Comparison of ENCODE assay signal across 9 mouse cellular contexts in genomic region chr5:17888598-17888997, GRCm38 (mm10). TPM values are rescaled to one million over a fixed set of nuclear protein-coding genes. Genes with fewer than 3 reads are reported as not detected.
DNase-seq lines count a peak whose midpoint lies in the region; ATAC-seq and TF ChIP-seq lines count a peak whose summit lies in the region.
"Had no signal": no experiment of that assay in that cellular context is flagged by ENCODE, and none has a peak within 500 bp of the region (broad histone marks: within the 10 kb centered on the region; RNA-seq: fewer than 3 reads in every experiment).

Gene Cd36, minus strand, starts transcription at chr5:17888801.

- ATAC-seq in hindbrain, embryonic 16.5 days: no peak
- ATAC-seq in kidney, embryonic 16.5 days (ENCODE audit: low FRiP score, low TSS enrichment): no peak; the same call in 1 of the 2 replicates
- ATAC-seq in inflammation-experienced regulatory T-cells, adult 6 months: no peak

- no peak within 1 kb of the TSS for H3K4me3 ChIP-seq in hindbrain, embryonic 10.5 days
- no peak within 1 kb of the TSS for H3K4me3 ChIP-seq in hindbrain, embryonic 16.5 days (ENCODE audit: low read length)
- no peak within 1 kb of the TSS for H3K4me3 ChIP-seq in kidney, embryonic 16.5 days (ENCODE audit: low read length)
- H3K4me3 ChIP-seq in myocyte: peak within 1 kb of the TSS; percentile 12
- H3K4me3 ChIP-seq: limb, embryonic 12.5 days had no signal

- H3K27me3 ChIP-seq in hindbrain, embryonic 10.5 days (ENCODE audit: insufficient read depth, poor library complexity, severe bottlenecking): no peaks in the 10 kb centered on the region
- H3K27me3 ChIP-seq in hindbrain, embryonic 16.5 days (replicated peaks; ENCODE audit: control insufficient read depth, insufficient read depth, low read length): no peaks in the 10 kb centered on the region
- H3K27me3 ChIP-seq in kidney, embryonic 16.5 days (ENCODE audit: insufficient read depth, low read length): no peaks in the 10 kb centered on the region
- no peaks in the 10 kb centered on the region for H3K27me3 ChIP-seq in myocyte (ENCODE audit: control insufficient read depth, insufficient read depth, insufficient read length)
- H3K27me3 ChIP-seq: limb, embryonic 12.5 days had no signal

- no peaks in the 10 kb centered on the region for H3K79me2 ChIP-seq in myocyte (ENCODE audit: control insufficient read depth, insufficient read depth)

- H3K36me3 ChIP-seq in hindbrain, embryonic 10.5 days: no peaks in the 10 kb centered on the region
- H3K36me3 ChIP-seq in hindbrain, embryonic 16.5 days (ENCODE audit: control insufficient read depth, insufficient read depth, low read length): no peaks in the 10 kb centered on the region
- no peaks in the 10 kb centered on the region for H3K36me3 ChIP-seq in kidney, embryonic 16.5 days (ENCODE audit: insufficient read depth, low read length)
- no peaks in the 10 kb centered on the region for H3K36me3 ChIP-seq in myocyte (ENCODE audit: control insufficient read depth, insufficient read depth)
- H3K36me3 ChIP-seq: limb, embryonic 12.5 days had no signal

- no peak within 1 kb of the TSS for H3K9ac ChIP-seq in hindbrain, embryonic 16.5 days (ENCODE audit: low read depth, low read length)
- H3K9ac ChIP-seq in kidney, embryonic 16.5 days (replicated peaks; ENCODE audit: low read length): no peak within 1 kb of the TSS; the same call in 1 of the 2 replicates
- H3K9ac ChIP-seq: limb, embryonic 12.5 days had no signal

- no peak within 1 kb of the TSS for H3ac ChIP-seq in myocyte (ENCODE audit: control insufficient read depth, insufficient read length)

- no peak within 1 kb of the TSS for H3K4me2 ChIP-seq in hindbrain, embryonic 16.5 days (ENCODE audit: low read length)
- H3K4me2 ChIP-seq in kidney, embryonic 16.5 days (replicated peaks; ENCODE audit: low read depth, low read length): 0 out of 2 replicates have a peak within 1 kb of the TSS, but pooled peaks have one; percentile 10
- peak within 1 kb of the TSS; percentile 38 for H3K4me2 ChIP-seq in myocyte (ENCODE audit: low read depth)
- H3K4me2 ChIP-seq: limb, embryonic 12.5 days had no signal

- no peaks in the 10 kb centered on the region for H3K4me1 ChIP-seq in hindbrain, embryonic 10.5 days (replicated peaks)
- H3K4me1 ChIP-seq in hindbrain, embryonic 16.5 days (ENCODE audit: control insufficient read depth, insufficient read depth, low read depth, low read length): no peaks in the 10 kb centered on the region
- H3K4me1 ChIP-seq in kidney, embryonic 16.5 days (ENCODE audit: insufficient read depth, low read length): peaks cover 5% of the 10 kb centered on the region; the same call in 1 of the 2 replicates
- H3K4me1 ChIP-seq: limb, embryonic 12.5 days had no signal

- peak; percentile 3 for DNase-seq in hindbrain, embryonic 10.5 days (ENCODE audit: low spot score)
- peak; percentile 74 to 76 for DNase-seq in heart, adult 18-20 months
- no peak for DNase-seq in ovary, postnatal 14 days (ENCODE audit: low spot score)
- DNase-seq in urinary bladder, adult 18-20 months (ENCODE audit: low spot score in 2 of 2): no peak

- WGBS in hindbrain, embryonic 10.5 days: 62% methylated on average over 5 of the region's 5 CpGs
- 57% methylated on average over 5 of the region's 5 CpGs for WGBS in hindbrain, embryonic 16.5 days
- 20% methylated on average over 5 of the region's 5 CpGs for WGBS in kidney, embryonic 16.5 days

- H3K9me3 ChIP-seq in hindbrain, embryonic 10.5 days: no peaks in the 10 kb centered on the region
- no peaks in the 10 kb centered on the region for H3K9me3 ChIP-seq in hindbrain, embryonic 16.5 days (ENCODE audit: control insufficient read depth, low read length)
- H3K9me3 ChIP-seq in kidney, embryonic 16.5 days (ENCODE audit: low read length): no peaks in the 10 kb centered on the region
- H3K9me3 ChIP-seq: limb, embryonic 12.5 days had no signal

- no peak within 1 kb of the TSS for H3K27ac ChIP-seq in hindbrain, embryonic 10.5 days
- H3K27ac ChIP-seq in hindbrain, embryonic 16.5 days (ENCODE audit: low read depth, low read length): no peak within 1 kb of the TSS
- H3K27ac ChIP-seq in kidney, embryonic 16.5 days (ENCODE audit: low read length): no peak within 1 kb of the TSS
- H3K27ac ChIP-seq: limb, embryonic 12.5 days had no signal

- TF ChIP-seq POLR2A in myocyte (IDR thresholded peaks at IDR 0.05; ENCODE audit: insufficient read length, low read depth): no peak

TF ChIP-seq in myocyte, 11 proteins besides CTCF, POLR2A, EP300 and RAD21:
- TF ChIP-seq MAX (IDR thresholded peaks at IDR 0.05; ENCODE audit: low read depth) (no peak), MYOD1 (IDR thresholded peaks at IDR 0.05; ENCODE audit: control insufficient read depth in 1 of 3, insufficient read length in 2 of 3, low read depth in 2 of 3) (peak in 1 of 3 experiments; percentile 24)

RNA-seq across cellular contexts. Expression of gene Cd36, which starts in this region (rescaled TPM):
- 1.2 and 1.4 TPM in 2 replicates for polyA plus RNA-seq in hindbrain, embryonic 10.5 days (2016; fragmentation: Nextera tagmentation; extraction: Ambion mirVana)
- polyA plus RNA-seq in hindbrain, embryonic 16.5 days (2015; fragmentation: Nextera tagmentation; extraction: Ambion mirVana): 3.3 and 7.0 TPM in 2 replicates
- total RNA-seq in heart, adult 18-20 months (2021): 1,000 to 10,000 TPM; 1,692 to 1,930 TPM
- 10.1 and 12.7 TPM in 2 replicates for polyA plus RNA-seq in kidney, embryonic 16.5 days (2015; fragmentation: Nextera tagmentation; extraction: Ambion mirVana)
- 7.7 TPM for polyA plus RNA-seq in myocyte (2012; fragmentation: generic; extraction: Trizol)
- polyA plus RNA-seq in inflammation-experienced regulatory T-cells, adult 6 months (2017; shearing (Covaris generic)): under 1 TPM in 2 of 3 experiments, not detected in 1; 0.21 to 0.85 TPM

Comparison
In these comparisons a context has a peak if more than half of its experiments do, and no peak if none do; other contexts are left out.
1. DNase-seq: peak in hindbrain, embryonic 10.5 days (single experiment) and heart, adult 18-20 months (2 of 2); none in ovary, postnatal 14 days (single experiment) and urinary bladder, adult 18-20 months (0 of 2).